Mouse (Mus musculus): ENCODE data around the gene Zfp385b. TPM values are rescaled to one million over a fixed set of nuclear protein-coding genes. Genes with fewer than 3 reads are reported as not detected.
A peak's percentile ranks its signal among the peaks of the same experiment; 100 is the strongest.

Gene Zfp385b
- polyA plus RNA-seq, 1 experiment: 1.7 TPM

GRCm38 (mm10) chr2:77816413-77817314, 2.8 kb downstream of the Zfp385b start:
- H3K4me1 ChIP-seq (ENCODE audit: control insufficient read depth, insufficient read depth, low read length): no peaks in the 10 kb centered on the region
- TF ChIP-seq CTCF (IDR thresholded peaks at IDR 0.05; ENCODE audit: borderline replicate concordance, insufficient read depth, low read length) (no peak), POLR2A (IDR thresholded peaks at IDR 0.05; ENCODE audit: low read depth, low read length) (no peak)
- no peak overlapping the region for H3K27ac ChIP-seq (ENCODE audit: insufficient read depth, low read length)
- H3K4me3 ChIP-seq (ENCODE audit: insufficient read depth, low read length): peak overlapping the region; percentile 37

DNA sequence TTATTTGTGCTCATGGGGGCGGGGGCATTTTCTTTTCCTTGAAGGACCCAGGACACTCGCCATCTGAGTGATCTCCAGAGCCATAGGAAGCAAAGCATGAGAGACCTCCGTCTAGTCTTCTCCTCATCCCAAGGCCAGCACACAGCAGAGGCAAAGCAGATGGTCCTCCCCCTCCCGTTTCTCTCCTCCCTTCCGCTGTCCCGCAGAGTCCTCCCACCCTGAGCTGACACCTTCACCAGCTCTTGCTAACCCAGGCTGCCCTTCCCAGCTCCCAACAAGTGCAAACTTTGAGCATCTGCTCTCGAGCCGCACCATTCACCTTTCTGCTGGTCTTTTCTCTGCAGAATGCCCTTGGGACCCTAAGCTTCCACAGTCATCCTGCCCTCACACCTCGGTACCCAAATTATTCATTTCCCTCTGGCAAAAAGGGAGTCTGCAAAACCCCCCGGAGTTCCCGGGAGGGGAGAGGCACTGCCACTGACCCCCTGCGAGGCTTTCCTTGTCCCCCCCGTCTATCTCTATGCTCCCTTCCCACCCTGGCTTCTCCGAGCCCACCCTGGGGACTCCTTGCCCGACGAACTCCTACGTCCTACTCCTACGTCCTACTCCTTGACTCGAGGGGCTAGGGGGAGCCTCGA, 3.5 kb downstream of the Zfp385b start:
- H3K27ac ChIP-seq (ENCODE audit: insufficient read depth, low read length): no peak overlapping the region
- H3K4me3 ChIP-seq (ENCODE audit: insufficient read depth, low read length): peak overlapping the region; percentile 32
- H3K4me1 ChIP-seq (ENCODE audit: control insufficient read depth, insufficient read depth, low read length): no peaks in the 10 kb centered on the region
- TF ChIP-seq POLR2A (IDR thresholded peaks at IDR 0.05; ENCODE audit: low read depth, low read length) (no peak), CTCF (IDR thresholded peaks at IDR 0.05; ENCODE audit: borderline replicate concordance, insufficient read depth, low read length) (no peak)

DNA sequence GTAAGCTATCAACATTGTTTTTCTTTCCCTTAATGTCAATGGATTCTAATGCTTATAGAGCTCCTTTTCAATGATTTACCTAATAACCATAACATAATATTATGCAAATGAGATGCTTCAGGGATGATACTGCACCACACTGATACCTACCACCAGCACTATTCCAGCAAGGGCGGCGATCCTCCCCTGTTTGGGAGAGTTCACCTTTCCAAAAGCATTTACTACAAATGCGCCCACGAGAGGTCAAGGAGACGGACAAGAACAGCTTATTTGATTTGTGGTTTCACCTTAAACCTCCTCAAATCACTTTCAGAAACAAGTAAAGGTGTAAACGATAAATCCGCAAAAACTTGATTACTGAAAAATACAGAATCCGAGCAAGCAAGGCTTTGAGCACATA, 4.5 kb downstream of the Zfp385b start:
- Histone ChIP-seq H3K27ac (ENCODE audit: insufficient read depth, low read length) (no peak overlapping the region), H3K4me3 (ENCODE audit: insufficient read depth, low read length) (no peak overlapping the region), H3K4me1 (ENCODE audit: control insufficient read depth, insufficient read depth, low read length) (no peaks in the 10 kb centered on the region)
- TF ChIP-seq POLR2A (IDR thresholded peaks at IDR 0.05; ENCODE audit: low read depth, low read length) (no peak), CTCF (IDR thresholded peaks at IDR 0.05; ENCODE audit: borderline replicate concordance, insufficient read depth, low read length) (no peak)

GRCm38 (mm10) chr2:77813029-77813428, 6.4 kb downstream of the Zfp385b start:
- Histone ChIP-seq H3K4me3 (ENCODE audit: insufficient read depth, low read length) (no peak overlapping the region), H3K27ac (ENCODE audit: insufficient read depth, low read length) (no peak overlapping the region), H3K4me1 (ENCODE audit: control insufficient read depth, insufficient read depth, low read length) (no peaks in the 10 kb centered on the region)
- TF ChIP-seq POLR2A (IDR thresholded peaks at IDR 0.05; ENCODE audit: low read depth, low read length) (no peak), CTCF (IDR thresholded peaks at IDR 0.05; ENCODE audit: borderline replicate concordance, insufficient read depth, low read length) (no peak)

GRCm38 (mm10) chr2:77810748-77811147, 8.7 kb downstream of the Zfp385b start:
- Histone ChIP-seq H3K27ac (ENCODE audit: insufficient read depth, low read length) (no peak overlapping the region), H3K4me1 (ENCODE audit: control insufficient read depth, insufficient read depth, low read length) (no peaks in the 10 kb centered on the region), H3K4me3 (ENCODE audit: insufficient read depth, low read length) (no peak overlapping the region)
- TF ChIP-seq CTCF (IDR thresholded peaks at IDR 0.05; ENCODE audit: borderline replicate concordance, insufficient read depth, low read length) (no peak), POLR2A (IDR thresholded peaks at IDR 0.05; ENCODE audit: low read depth, low read length) (no peak)

- Histone ChIP-seq H3K4me1 (ENCODE audit: control insufficient read depth, insufficient read depth, low read length) (no peaks in the 10 kb centered on the region), H3K4me3 (ENCODE audit: insufficient read depth, low read length) (no peak overlapping the region), H3K27ac (ENCODE audit: insufficient read depth, low read length) (no peak overlapping the region)
- TF ChIP-seq POLR2A (IDR thresholded peaks at IDR 0.05; ENCODE audit: low read depth, low read length) (no peak), CTCF (IDR thresholded peaks at IDR 0.05; ENCODE audit: borderline replicate concordance, insufficient read depth, low read length) (no peak)
Observed at GRCm38 (mm10) chr2:77804781-77805180, 14.7 kb downstream of the Zfp385b start.

DNA sequence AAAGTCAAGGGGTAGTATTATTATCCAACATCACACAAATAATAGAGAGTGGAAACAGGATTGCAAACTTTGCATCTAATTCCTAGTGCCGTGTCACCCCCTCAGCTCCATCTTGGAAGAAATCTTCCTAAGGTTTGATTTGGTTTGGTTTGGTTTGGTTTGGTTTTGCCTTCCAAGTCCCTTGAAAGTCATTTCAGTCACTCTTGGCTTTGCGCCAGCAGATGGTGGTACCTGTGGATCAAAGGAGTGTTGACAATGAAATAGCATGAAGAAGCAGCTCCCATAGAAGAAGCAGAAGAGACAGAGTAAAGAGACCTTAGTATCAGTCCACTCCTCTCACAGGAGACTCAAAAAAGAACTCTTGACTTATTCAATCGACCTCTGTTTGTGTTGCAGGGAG, 17.1 kb downstream of the Zfp385b start:
- Histone ChIP-seq H3K4me1 (ENCODE audit: control insufficient read depth, insufficient read depth, low read length) (no peaks in the 10 kb centered on the region), H3K4me3 (ENCODE audit: insufficient read depth, low read length) (no peak overlapping the region), H3K27ac (ENCODE audit: insufficient read depth, low read length) (no peak overlapping the region)
- TF ChIP-seq CTCF (IDR thresholded peaks at IDR 0.05; ENCODE audit: borderline replicate concordance, insufficient read depth, low read length) (no peak), POLR2A (IDR thresholded peaks at IDR 0.05; ENCODE audit: low read depth, low read length) (no peak)

DNA sequence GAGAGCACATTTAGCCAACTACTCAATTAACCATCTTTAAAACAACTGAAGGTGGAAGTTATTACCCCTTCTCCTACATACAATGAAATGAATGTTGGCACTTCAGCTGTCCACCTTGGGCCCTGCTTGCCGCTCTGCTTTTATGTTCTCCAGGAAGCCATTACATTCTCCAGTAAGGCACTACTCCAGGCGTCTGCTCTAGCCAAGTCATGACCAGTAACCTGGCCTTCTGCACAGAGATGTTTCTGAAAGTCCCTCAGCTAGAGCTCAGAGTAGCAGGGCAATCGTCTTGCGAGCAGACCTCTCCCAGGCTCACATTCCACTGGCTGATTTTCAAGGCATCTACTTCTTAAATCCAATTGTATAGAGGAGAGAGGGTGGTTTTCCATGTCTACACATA, 18.0 kb downstream of the Zfp385b start:
- Histone ChIP-seq H3K27ac (ENCODE audit: insufficient read depth, low read length) (no peak overlapping the region), H3K4me3 (ENCODE audit: insufficient read depth, low read length) (no peak overlapping the region), H3K4me1 (ENCODE audit: control insufficient read depth, insufficient read depth, low read length) (no peaks in the 10 kb centered on the region)
- TF ChIP-seq POLR2A (IDR thresholded peaks at IDR 0.05; ENCODE audit: low read depth, low read length): no peak
- TF ChIP-seq CTCF (IDR thresholded peaks at IDR 0.05; ENCODE audit: borderline replicate concordance, insufficient read depth, low read length): no peak

- no peak overlapping the region for H3K27ac ChIP-seq (ENCODE audit: insufficient read depth, low read length)
- H3K4me3 ChIP-seq (ENCODE audit: insufficient read depth, low read length): no peak overlapping the region
- TF ChIP-seq POLR2A (IDR thresholded peaks at IDR 0.05; ENCODE audit: low read depth, low read length): no peak
- no peak for TF ChIP-seq CTCF (IDR thresholded peaks at IDR 0.05; ENCODE audit: borderline replicate concordance, insufficient read depth, low read length)
Observed at GRCm38 (mm10) chr2:77801009-77801408, 18.4 kb downstream of the Zfp385b start.

GRCm38 (mm10) chr2:77797233-77797632, 22.2 kb downstream of the Zfp385b start:
- Histone ChIP-seq H3K27ac (ENCODE audit: insufficient read depth, low read length) (no peak overlapping the region), H3K4me3 (ENCODE audit: insufficient read depth, low read length) (no peak overlapping the region), H3K4me1 (ENCODE audit: control insufficient read depth, insufficient read depth, low read length) (no peaks in the 10 kb centered on the region)
- TF ChIP-seq CTCF (IDR thresholded peaks at IDR 0.05; ENCODE audit: borderline replicate concordance, insufficient read depth, low read length) (no peak), POLR2A (IDR thresholded peaks at IDR 0.05; ENCODE audit: low read depth, low read length) (no peak)

More at GRCm38 (mm10) chr2:77801009-77801408, 18.4 kb downstream of the Zfp385b start:
- H3K4me1 ChIP-seq (ENCODE audit: control insufficient read depth, insufficient read depth, low read length): no peaks in the 10 kb centered on the region

Data from embryonic fibroblast, embryonic 13.5 days (primary cell).